Mouse (Mus musculus): ENCODE measurements at regions not wholly inside any gene's neighbourhood (a gene's known extent, or its start where the extent isn't known, plus 50 kb on each side); places are given as distances from the start of the nearest gene placed in this dataset.

GRCm38 (mm10) chr12:107539683-107540082, 51.3 kb downstream of the 3110018I06Rik start:
- no peak for DNase-seq (ENCODE audit: low read depth, low spot score)

GRCm38 (mm10) chr12:107541196-107541595, 52.8 kb downstream of the 3110018I06Rik start:
- DNase-seq (ENCODE audit: low read depth, low spot score), result no peak

GRCm38 (mm10) chr12:107547194-107547885, 58.9 kb downstream of the 3110018I06Rik start:
- no peak for DNase-seq (ENCODE audit: low read depth, low spot score)

- no peak for DNase-seq (ENCODE audit: low read depth, low spot score)
These were observed 59.5 kb downstream of the 3110018I06Rik start for GRCm38 (mm10) chr12:107547886-107548448.

GRCm38 (mm10) chr12:107549452-107550296, 61.2 kb downstream of the 3110018I06Rik start:
- DNase-seq (ENCODE audit: low read depth, low spot score), result no peak

GRCm38 (mm10) chr12:107559191-107559590, 70.8 kb downstream of the 3110018I06Rik start:
- peak; percentile 67 for DNase-seq (ENCODE audit: low read depth, low spot score)

GRCm38 (mm10) chr12:107560100-107560499, 71.7 kb downstream of the 3110018I06Rik start:
- peak; percentile 79 for DNase-seq (ENCODE audit: low read depth, low spot score)

- peak; percentile 24 for DNase-seq (ENCODE audit: low read depth, low spot score)
These were observed 84.2 kb downstream of the 3110018I06Rik start for GRCm38 (mm10) chr12:107572586-107572985.

GRCm38 (mm10) chr12:107579508-107579907, 91.1 kb downstream of the 3110018I06Rik start:
- no peak for DNase-seq (ENCODE audit: low read depth, low spot score)

- DNase-seq (ENCODE audit: low read depth, low spot score), result no peak
These were observed 94.8 kb downstream of the 3110018I06Rik start for GRCm38 (mm10) chr12:107583151-107583720.

GRCm38 (mm10) chr12:107585696-107586225, 97.3 kb downstream of the 3110018I06Rik start:
- DNase-seq (ENCODE audit: low read depth, low spot score), result no peak

GRCm38 (mm10) chr12:107596236-107596635, 107.8 kb downstream of the 3110018I06Rik start:
- no peak for DNase-seq (ENCODE audit: low read depth, low spot score)

GRCm38 (mm10) chr12:107600576-107600975, 112.1 kb downstream of the 3110018I06Rik start:
- no peak for DNase-seq (ENCODE audit: low read depth, low spot score)

- DNase-seq (ENCODE audit: low read depth, low spot score), result no peak
These were observed 120.5 kb downstream of the 3110018I06Rik start for GRCm38 (mm10) chr12:107608966-107609365.

- no peak for DNase-seq (ENCODE audit: low read depth, low spot score)
These were observed 121.6 kb downstream of the 3110018I06Rik start for GRCm38 (mm10) chr12:107609986-107610385.

- no peak for DNase-seq (ENCODE audit: low read depth, low spot score)
These were observed 129.0 kb downstream of the 3110018I06Rik start for GRCm38 (mm10) chr12:107617212-107617994.

GRCm38 (mm10) chr12:107624446-107624845, 136.0 kb downstream of the 3110018I06Rik start:
- DNase-seq (ENCODE audit: low read depth, low spot score), result no peak

- DNase-seq (ENCODE audit: low read depth, low spot score), result no peak
These were observed 159.6 kb downstream of the 3110018I06Rik start for GRCm38 (mm10) chr12:107648008-107648407.

GRCm38 (mm10) chr12:107652126-107652728, 163.8 kb downstream of the 3110018I06Rik start:
- DNase-seq (ENCODE audit: low read depth, low spot score), result no peak

- DNase-seq (ENCODE audit: low read depth, low spot score), result no peak
These were observed 164.7 kb downstream of the 3110018I06Rik start for GRCm38 (mm10) chr12:107653131-107653530.
